Mouse (Mus musculus): ENCODE measurements around the gene Rpl37.
A peak's percentile ranks its signal among the peaks of the same experiment; 100 is the strongest.

The Rpl37 gene

DNA sequence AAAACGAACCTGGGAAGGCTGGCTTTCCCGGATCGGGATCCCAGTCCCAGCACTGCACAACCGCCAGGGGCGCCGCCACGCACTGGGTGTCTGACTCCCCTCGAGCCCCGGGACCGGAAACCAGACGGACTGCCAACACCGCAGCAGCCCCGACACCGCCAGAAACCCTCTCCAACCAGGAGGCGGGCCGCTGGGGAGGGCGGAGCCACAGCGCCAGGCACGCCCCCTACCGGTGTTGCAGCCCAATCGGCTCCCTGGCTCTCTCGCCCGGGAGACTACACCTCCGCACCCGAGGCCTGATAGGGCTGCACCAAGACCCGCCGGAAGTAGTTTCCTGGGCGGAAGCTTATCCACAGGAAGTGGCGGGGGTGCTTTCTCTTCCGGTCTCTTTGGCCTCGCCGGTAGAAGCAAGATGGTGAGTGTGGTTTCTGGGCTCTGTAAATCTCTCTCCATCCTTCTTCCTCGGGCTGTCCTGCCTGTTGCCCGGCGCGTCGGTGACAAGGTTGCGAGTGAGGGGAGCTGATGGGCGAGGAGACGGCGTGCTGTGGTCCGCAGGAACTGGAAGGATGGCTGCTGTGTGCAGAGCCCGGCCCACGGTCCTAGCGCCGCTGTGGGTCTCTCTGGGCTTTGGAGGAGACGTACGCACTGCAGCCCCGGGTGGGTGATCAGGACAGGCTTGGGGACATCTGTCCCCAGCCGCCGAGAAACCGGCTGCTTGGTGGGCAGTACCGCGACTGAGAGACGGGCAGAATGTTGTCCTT, at the start of gene Rpl37:
Gene Rpl37 (plus strand): TSS at position 376 of the 761 bp plus-strand sequence.
- peak; percentile 99 for DNase-seq

GRCm38 (mm10) chr15:5068801-5069518, 47.5 kb upstream of the Rpl37 start:
- DNase-seq: peak; percentile 64

DNA sequence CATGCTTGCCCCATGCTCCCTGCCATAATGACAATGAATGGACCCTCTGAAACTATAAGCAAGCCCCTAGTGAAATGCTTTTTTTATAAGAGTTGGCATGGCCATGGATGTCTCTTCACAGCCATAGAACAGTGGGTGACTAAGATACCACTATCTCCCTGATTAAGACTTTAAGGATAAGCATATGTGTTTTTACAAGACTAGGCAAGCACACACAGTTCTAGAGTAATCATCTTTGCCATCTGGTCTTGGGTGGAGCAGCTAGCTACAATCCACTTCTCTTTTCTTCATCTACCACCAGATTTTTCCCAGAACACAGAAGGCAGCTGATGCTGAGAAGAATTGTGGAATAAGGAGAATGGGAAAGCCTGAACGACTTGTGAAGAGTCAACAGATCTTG, 35.2 kb upstream of the Rpl37 start:
- DNase-seq: no peak

GRCm38 (mm10) chr15:5086162-5086561, 30.3 kb upstream of the Rpl37 start:
- no peak for DNase-seq

DNA sequence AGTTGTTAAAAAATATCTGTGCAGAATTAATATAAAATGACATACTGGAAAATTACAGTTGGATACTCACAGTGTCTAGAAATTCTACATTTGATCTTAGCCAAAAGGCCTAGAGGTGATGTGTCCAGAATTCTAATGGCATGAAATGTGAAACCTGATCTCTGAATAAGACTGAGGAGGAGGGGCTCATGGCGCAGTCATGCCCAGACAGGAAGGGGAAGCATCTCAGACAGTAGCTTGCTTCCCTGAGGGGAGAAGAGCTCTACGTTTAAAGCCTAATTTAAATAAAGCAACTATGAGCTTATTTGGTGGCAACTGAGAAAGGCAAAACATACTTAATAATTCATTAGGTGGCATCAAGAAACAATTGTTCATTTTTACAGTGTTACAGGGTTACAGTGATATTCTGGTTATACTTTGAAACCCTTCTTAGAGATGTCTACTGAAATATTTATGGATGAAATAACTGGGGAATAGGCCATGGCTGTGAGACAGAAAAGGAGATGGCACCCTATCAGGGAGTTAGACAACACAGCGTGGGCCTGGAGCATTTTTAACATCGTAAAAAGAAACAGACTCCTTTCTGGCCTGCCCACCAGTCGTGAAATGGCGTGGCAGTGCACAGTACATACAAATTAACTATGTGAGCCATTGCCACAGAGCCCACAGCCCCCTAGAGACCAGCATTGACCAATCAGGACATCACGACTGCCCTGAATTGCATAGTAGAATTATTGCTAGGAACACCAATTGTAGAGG, 27.4 kb upstream of the Rpl37 start:
- no peak for DNase-seq

GRCm38 (mm10) chr15:5090131-5090530, 26.3 kb upstream of the Rpl37 start:
- DNase-seq: no peak

DNA sequence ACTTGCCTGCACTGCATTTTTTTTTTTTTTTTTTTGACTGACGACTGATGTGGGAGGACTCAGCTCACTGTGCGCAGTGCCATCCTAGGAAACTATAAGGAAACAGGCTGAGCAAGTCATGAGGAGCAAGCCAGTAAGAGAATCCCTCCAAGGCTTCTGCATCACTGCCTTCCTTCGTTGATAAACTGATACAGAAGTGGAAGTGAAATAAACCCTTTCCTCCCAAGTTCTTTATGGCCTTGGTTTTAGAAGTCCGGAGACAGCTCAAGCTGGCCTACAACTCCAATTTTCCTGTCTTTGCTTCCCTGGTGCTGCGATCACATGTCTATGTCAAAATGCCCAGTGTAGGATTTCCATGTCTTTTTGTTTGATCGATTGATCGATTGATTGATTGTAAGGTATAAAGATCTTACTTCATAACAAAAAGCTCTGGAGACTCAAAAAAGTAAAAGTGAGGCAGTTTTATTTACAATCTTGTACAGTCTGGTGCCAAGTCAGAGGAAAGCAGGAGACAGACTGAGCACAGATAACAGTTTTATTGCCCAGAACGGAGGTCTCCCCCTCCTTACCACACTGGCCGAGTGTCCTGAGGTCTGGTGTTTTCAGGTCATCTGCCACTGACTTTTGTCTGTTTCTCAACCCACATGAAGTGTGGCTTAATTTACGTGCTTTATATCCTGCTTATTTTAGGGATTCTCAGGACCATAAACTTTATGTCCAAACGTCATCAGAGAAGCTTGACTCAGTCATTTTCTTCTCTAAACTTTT, 20.7 kb upstream of the Rpl37 start:
- no peak for DNase-seq

GRCm38 (mm10) chr15:5097376-5097775, 19.1 kb upstream of the Rpl37 start:
- no peak for DNase-seq

DNA sequence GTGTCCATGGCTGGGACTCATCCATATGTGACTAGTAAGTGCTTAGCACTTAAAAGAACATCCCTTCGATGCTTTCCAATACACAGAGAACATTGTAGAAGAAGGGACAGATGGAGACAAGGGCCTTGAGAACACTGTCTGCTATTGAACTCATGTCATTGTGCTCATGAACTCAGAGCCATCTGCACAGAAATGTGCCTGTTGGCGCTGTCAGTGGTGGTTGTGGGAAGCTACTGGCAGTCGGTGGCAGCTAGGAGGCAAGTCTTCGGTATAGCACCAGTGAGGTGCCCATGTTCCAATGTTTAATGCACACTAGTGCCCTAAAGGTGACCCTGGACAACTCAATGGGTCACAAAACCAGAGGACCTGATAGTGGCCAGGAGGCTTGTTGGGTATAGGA, 14.1 kb upstream of the Rpl37 start:
- DNase-seq: no peak

GRCm38 (mm10) chr15:5105891-5106290, 10.6 kb upstream of the Rpl37 start:
- DNase-seq: no peak

GRCm38 (mm10) chr15:5106293-5106692, 10.2 kb upstream of the Rpl37 start:
- no peak for DNase-seq

DNA sequence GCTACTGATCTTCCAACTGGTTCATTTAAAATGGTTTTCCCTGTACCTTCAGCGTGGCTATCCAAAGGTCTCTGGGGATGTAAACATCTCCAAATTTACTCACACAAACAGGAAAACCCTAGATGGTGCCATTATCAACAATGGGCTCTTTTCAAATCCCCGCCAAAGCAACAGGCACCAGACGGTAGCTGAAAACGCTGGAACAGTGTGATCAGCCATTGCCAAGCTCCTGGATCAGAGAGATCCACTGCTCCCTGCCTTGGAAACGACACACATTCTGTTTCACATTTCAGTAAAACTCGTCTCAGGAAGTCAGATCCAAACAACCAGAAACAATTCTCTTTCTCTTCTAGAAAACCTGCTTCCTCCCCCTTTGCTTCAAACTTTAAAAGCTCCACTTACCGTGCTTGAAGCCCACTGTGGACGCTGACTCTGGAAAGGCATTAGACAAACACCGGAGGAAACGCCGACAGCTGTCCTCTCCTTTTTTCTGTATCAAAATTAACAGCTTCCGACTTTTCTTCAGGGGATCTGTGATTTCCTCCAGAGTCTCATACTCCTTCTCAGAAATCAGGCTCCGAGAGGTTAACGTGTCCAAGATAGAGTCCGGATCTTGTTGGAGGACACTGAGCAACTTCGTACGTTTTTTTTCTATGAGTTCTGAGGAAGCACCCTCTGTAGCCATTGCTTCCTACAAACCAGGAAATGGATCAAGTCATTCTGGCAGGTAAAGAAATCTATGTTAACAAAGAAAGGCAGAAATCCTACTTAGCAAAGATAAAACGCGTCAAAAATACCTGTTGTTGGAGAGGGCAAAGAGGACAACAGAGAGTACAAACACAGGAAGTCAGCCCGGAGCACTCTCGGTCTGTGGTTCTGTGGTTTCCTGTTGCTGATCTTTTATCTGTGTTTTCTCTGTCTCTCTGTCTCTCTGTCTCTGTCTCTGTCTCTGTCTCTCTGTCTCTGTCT, 8.5 kb upstream of the Rpl37 start, which contains the start of gene Card6:
Gene Card6 (minus strand): TSS at position 854 of the 969 bp plus-strand sequence.
- DNase-seq: no peak

DNA sequence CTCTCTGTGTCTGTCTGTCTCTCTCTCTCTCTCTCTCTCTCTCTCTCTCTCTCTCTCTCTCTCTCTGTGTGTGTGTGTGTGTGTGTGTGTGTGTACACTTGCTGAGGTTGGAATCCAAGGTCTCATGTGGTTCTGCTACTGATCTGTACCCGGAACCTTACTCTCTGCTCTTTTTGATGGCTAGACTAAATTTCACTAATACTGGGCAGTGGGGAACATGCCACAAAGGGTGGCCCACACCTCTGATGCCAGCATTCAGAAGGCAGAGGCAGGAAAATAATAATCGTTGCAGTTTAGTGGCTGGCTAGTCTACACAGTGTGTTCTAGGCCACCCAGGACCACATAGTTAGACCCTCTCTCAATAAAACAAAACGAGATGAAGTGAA, 7.8 kb upstream of the Rpl37 start:
- DNase-seq: no peak

DNA sequence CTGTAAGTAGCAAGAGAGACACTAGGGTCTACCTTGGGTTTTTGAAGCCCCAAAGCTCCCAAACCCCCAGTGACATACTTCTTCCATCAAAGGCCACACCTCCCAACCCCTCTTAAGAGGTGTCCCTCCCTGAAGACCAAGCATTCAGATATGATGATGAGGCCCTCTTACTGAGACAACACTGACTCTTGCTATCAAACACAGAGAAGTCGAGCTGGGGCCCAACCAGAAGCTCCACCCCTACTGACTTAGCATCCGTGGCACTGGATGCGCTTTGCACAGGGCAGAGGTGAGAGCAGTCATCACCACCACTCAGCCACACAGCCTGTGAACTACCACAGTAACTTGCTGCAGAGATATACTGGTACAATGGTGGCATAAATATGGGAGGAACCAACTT, 3.8 kb upstream of the Rpl37 start:
- DNase-seq: no peak

- DNase-seq: no peak
Observed at GRCm38 (mm10) chr15:5115173-5115572, 1.3 kb upstream of the Rpl37 start.

DNA sequence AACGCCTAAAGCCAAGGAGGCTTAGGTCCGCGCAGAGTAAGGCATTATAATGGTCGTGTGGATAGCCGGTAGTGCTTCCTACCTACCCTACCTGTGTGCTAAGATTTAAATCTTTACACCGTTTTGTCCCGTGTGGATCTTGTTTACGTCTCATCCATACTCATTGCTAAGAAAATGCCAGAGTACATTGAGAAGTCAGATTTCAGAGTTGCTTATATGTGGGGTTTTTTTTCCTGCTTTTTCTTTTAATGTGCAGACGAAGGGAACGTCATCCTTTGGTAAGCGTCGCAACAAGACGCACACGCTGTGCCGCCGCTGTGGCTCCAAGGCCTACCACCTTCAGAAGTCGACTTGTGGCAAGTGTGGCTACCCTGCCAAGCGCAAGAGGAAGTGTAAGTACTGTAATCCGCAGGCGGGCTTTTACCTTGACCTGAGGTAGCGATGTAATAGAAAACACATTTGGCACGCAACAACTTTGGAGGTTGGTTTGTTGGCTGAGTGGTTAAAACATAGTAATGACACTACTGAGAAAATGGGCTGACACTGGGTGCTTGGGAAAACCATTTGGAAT, 671 bp downstream of the Rpl37 start:
- DNase-seq: no peak

- DNase-seq: no peak
Observed at GRCm38 (mm10) chr15:5118626-5119025, 2.2 kb downstream of the Rpl37 start.

DNA sequence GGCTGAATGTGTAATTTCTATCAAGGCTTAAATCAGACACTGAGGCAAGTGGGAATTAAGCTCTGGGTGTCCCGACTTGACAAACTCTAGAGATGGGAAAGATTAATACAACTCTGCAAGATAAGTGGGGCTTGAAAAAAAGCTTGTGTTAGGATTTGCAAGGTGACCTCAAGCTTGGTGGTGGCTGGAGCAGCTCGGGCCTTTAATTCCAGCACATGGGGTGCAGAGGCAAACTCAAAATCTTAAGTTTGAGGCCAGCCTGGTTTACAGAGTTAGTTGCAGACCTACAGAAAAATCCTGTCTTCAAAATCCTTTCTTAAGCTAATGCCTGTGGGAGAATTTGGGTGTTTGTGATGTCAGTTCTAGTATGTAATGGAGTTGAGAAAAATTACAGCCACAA, 2.7 kb downstream of the Rpl37 start:
- no peak for DNase-seq

- no peak for DNase-seq
Observed at GRCm38 (mm10) chr15:5119707-5120106, 3.3 kb downstream of the Rpl37 start.

- no peak for DNase-seq
Observed at GRCm38 (mm10) chr15:5121535-5122313, 5.3 kb downstream of the Rpl37 start.
